Mouse (Mus musculus) embryonic fibroblast, embryonic 13.5 days (primary cell): ENCODE data around the gene Hp.

Experiments
- CTCF ChIP-seq: IDR thresholded peaks from 2 replicates; pipeline ENCODE4 v1.5.1; 2011; ENCODE audit warnings: mild to moderate bottlenecking, control low read depth, low read length, moderate library complexity, borderline replicate concordance; ENCODE audit not compliant: insufficient read depth
- POLR2A ChIP-seq: IDR thresholded peaks from 2 replicates; pipeline ENCODE4 v1.6.1; 2011; ENCODE audit warnings: low read depth, mild to moderate bottlenecking, control low read depth, low read length, moderate library complexity

- TF ChIP-seq CTCF (no peak), POLR2A (no peak)
Observed at GRCm38 (mm10) chr8:109591367-109591766, 12.4 kb upstream of the Hp start.
